Comparison of ENCODE assay signal across 9 mouse cellular contexts in genomic region chr17:43952219-43952618, GRCm38 (mm10).
DNase-seq lines count a peak whose midpoint lies in the region; ATAC-seq and TF ChIP-seq lines count a peak whose summit lies in the region.
"Had no signal": no experiment of that assay in that cellular context is flagged by ENCODE, and none has a peak within 500 bp of the region (broad histone marks: within the 10 kb centered on the region; RNA-seq: fewer than 3 reads in every experiment).

No protein-coding gene starts in this region.

- in situ Hi-C loops in ES-E14 (cut with MboI; ENCODE audit: low sequenced_read_pairs in 2 of 2, unreplicated experiment in 2 of 2): no loop called here

- DNase-seq in ES-E14 (ENCODE audit: low read depth, low spot score): peak; percentile 6
- DNase-seq in cerebellum, adult 11 months: peak; percentile 19
- no peak for DNase-seq in right cerebral cortex, adult 18-20 months
- no peak for DNase-seq in lung, postnatal 10 days
- DNase-seq in lung, postnatal 4 days: no peak
- DNase-seq in left cerebral cortex, adult 8-10 months (ENCODE audit: low spot score in 2 of 2): no peak

- peak; percentile 38 for ATAC-seq in forebrain, embryonic 16.5 days
- ATAC-seq in limb, embryonic 15.5 days (ENCODE audit: insufficient number of reproducible peaks, low FRiP score, low TSS enrichment, low read depth): no peak

- no peak overlapping the region for H3K27ac ChIP-seq in ES-E14 (ENCODE audit: insufficient read depth, low read depth, low read length, poor library complexity, severe bottlenecking)
- H3K27ac ChIP-seq in forebrain, embryonic 16.5 days (ENCODE audit: low read length): peak overlapping the region; percentile 64
- H3K27ac ChIP-seq in limb, embryonic 15.5 days: no peak overlapping the region

- 0 out of 4 replicates have a peak, but pooled peaks cover 0 to 1% of the 10 kb centered on the region in 2 experiments for H3K4me1 ChIP-seq in ES-E14 (ENCODE audit: control insufficient read depth in 2 of 2, insufficient read depth in 2 of 2, low read length in 2 of 2, poor library complexity in 1 of 2)
- peaks cover 19% of the 10 kb centered on the region for H3K4me1 ChIP-seq in forebrain, embryonic 16.5 days (replicated peaks; ENCODE audit: control insufficient read depth, insufficient read depth, low read length)
- peaks cover 9% of the 10 kb centered on the region; the same call in 1 of the 2 replicates for H3K4me1 ChIP-seq in limb, embryonic 15.5 days
- H3K4me1 ChIP-seq: megakaryocyte, embryonic 14.5 days had no signal

- no peaks in the 10 kb centered on the region for H3K9me3 ChIP-seq in ES-E14 (ENCODE audit: control insufficient read depth, insufficient read depth, low read depth, low read length)
- H3K9me3 ChIP-seq in forebrain, embryonic 16.5 days (ENCODE audit: control insufficient read depth, low read length): no peaks in the 10 kb centered on the region
- H3K9me3 ChIP-seq in limb, embryonic 15.5 days: no peaks in the 10 kb centered on the region
- H3K9me3 ChIP-seq: megakaryocyte, embryonic 14.5 days had no signal

- no peak overlapping the region for H3K4me3 ChIP-seq in ES-E14 (ENCODE audit: insufficient read depth in 1 of 2, low read depth in 1 of 2, low read length in 2 of 2, poor library complexity in 1 of 2, severe bottlenecking in 1 of 2)
- peak overlapping the region; percentile 35 for H3K4me3 ChIP-seq in forebrain, embryonic 16.5 days (replicated peaks; ENCODE audit: low read length)
- no peak overlapping the region for H3K4me3 ChIP-seq in limb, embryonic 15.5 days
- H3K4me3 ChIP-seq: megakaryocyte, embryonic 14.5 days had no signal

- no peak overlapping the region for H3K9ac ChIP-seq in ES-E14 (ENCODE audit: insufficient read depth, low read depth, low read length, poor library complexity, severe bottlenecking)
- peak overlapping the region; percentile 15; the same call in 1 of the 2 replicates for H3K9ac ChIP-seq in forebrain, embryonic 16.5 days (replicated peaks; ENCODE audit: low read depth, low read length)
- no peak overlapping the region for H3K9ac ChIP-seq in limb, embryonic 15.5 days

- no peaks in the 10 kb centered on the region for H3K27me3 ChIP-seq in forebrain, embryonic 16.5 days (replicated peaks; ENCODE audit: control insufficient read depth, insufficient read depth, low read length)
- no peaks in the 10 kb centered on the region for H3K27me3 ChIP-seq in limb, embryonic 15.5 days

- H3K4me2 ChIP-seq in forebrain, embryonic 16.5 days (ENCODE audit: low read length): peak overlapping the region; percentile 61
- peak overlapping the region; percentile 38; the same call in 1 of the 2 replicates for H3K4me2 ChIP-seq in limb, embryonic 15.5 days

- H3K36me3 ChIP-seq in ES-E14 (ENCODE audit: control insufficient read depth, insufficient read depth, low read length, poor library complexity, severe bottlenecking): no peaks in the 10 kb centered on the region
- no peaks in the 10 kb centered on the region for H3K36me3 ChIP-seq in forebrain, embryonic 16.5 days (ENCODE audit: control insufficient read depth, insufficient read depth)
- no peaks in the 10 kb centered on the region for H3K36me3 ChIP-seq in limb, embryonic 15.5 days

- WGBS in forebrain, embryonic 16.5 days: 8% methylated on average over 5 of the region's 5 CpGs
- 29% methylated on average over 5 of the region's 5 CpGs for WGBS in limb, embryonic 15.5 days

TF ChIP-seq in ES-E14, 5 proteins besides CTCF, POLR2A, EP300 and RAD21:
- TF ChIP-seq HCFC1 (IDR thresholded peaks at IDR 0.05; ENCODE audit: borderline replicate concordance, insufficient read depth, low read length): no peak
- TF ChIP-seq CHD2 (IDR thresholded peaks at IDR 0.05; ENCODE audit: low read depth, low read length): no peak
- no peak for TF ChIP-seq ZC3H11A (IDR thresholded peaks at IDR 0.05; ENCODE audit: borderline replicate concordance, low read depth, low read length)
- no peak for TF ChIP-seq ZNF384 (IDR thresholded peaks at IDR 0.05; ENCODE audit: low read depth, low read length)

Comparison
In these comparisons a context has a peak if more than half of its experiments do, and no peak if none do; other contexts are left out.
1. DNase-seq: peak in ES-E14 (single experiment) and cerebellum, adult 11 months (single experiment); none in right cerebral cortex, adult 18-20 months (single experiment), lung, postnatal 10 days (single experiment), lung, postnatal 4 days (0 of 2) and left cerebral cortex, adult 8-10 months (0 of 2).